Comparison of ENCODE assay signal across 8 mouse cellular contexts in genomic region chr12:104896640-104897039, GRCm38 (mm10). TPM values are rescaled to one million over a fixed set of nuclear protein-coding genes. Genes with fewer than 3 reads are reported as not detected.
DNase-seq lines count a peak whose midpoint lies in the region; ATAC-seq and TF ChIP-seq lines count a peak whose summit lies in the region.

No protein-coding gene starts in this region.

- no peak for TF ChIP-seq EP300 in liver, postnatal 0 days (IDR thresholded peaks at IDR 0.05; ENCODE audit: low read depth)

- H3K9ac ChIP-seq in liver, postnatal 0 days (replicated peaks), result no peak overlapping the region
- H3K9ac ChIP-seq in liver, embryonic 12.5 days, result no peak overlapping the region
- no peak overlapping the region for H3K9ac ChIP-seq in forebrain, embryonic 11.5 days (ENCODE audit: low read length)
- peak overlapping the region; percentile 53 for H3K9ac ChIP-seq in kidney, embryonic 16.5 days (replicated peaks; ENCODE audit: low read length)

- peaks cover 6% of the 10 kb centered on the region for H3K4me1 ChIP-seq in liver, postnatal 0 days (ENCODE audit: insufficient read depth)
- H3K4me1 ChIP-seq in liver, embryonic 12.5 days, result no peaks in the 10 kb centered on the region
- H3K4me1 ChIP-seq in forebrain, embryonic 11.5 days (replicated peaks; ENCODE audit: control insufficient read depth, insufficient read depth, low read length), result peaks cover 10% of the 10 kb centered on the region; the same call in 1 of the 2 replicates
- peaks cover 28% of the 10 kb centered on the region for H3K4me1 ChIP-seq in kidney, embryonic 16.5 days (ENCODE audit: insufficient read depth, low read length)

- H3K27ac ChIP-seq in liver, postnatal 0 days (ENCODE audit: low read depth), result no peak overlapping the region
- H3K27ac ChIP-seq in liver, embryonic 12.5 days, result no peak overlapping the region
- no peak overlapping the region for H3K27ac ChIP-seq in forebrain, embryonic 11.5 days (ENCODE audit: low read depth, low read length)
- H3K27ac ChIP-seq in kidney, embryonic 16.5 days (ENCODE audit: low read length), result peak overlapping the region; percentile 97

- no peaks in the 10 kb centered on the region for H3K27me3 ChIP-seq in liver, postnatal 0 days (ENCODE audit: insufficient read depth, low read length)
- H3K27me3 ChIP-seq in liver, embryonic 12.5 days (replicated peaks), result no peaks in the 10 kb centered on the region
- H3K27me3 ChIP-seq in forebrain, embryonic 11.5 days (ENCODE audit: control insufficient read depth, insufficient read depth, low read length), result no peaks in the 10 kb centered on the region
- no peaks in the 10 kb centered on the region for H3K27me3 ChIP-seq in kidney, embryonic 16.5 days (ENCODE audit: insufficient read depth, low read length)

- 60% methylated on average over 16 of the region's 16 CpGs for WGBS in liver, postnatal 0 days (ENCODE audit: insufficient replicate concordance)
- 67% methylated on average over 16 of the region's 16 CpGs for WGBS in liver, embryonic 12.5 days (ENCODE audit: insufficient replicate concordance)
- 56% methylated on average over 16 of the region's 16 CpGs for WGBS in forebrain, embryonic 11.5 days
- 46% methylated on average over 16 of the region's 16 CpGs for WGBS in kidney, embryonic 16.5 days

- TF ChIP-seq CTCF in liver, postnatal 0 days (IDR thresholded peaks at IDR 0.05; ENCODE audit: low read depth), result no peak

- peak; percentile 8; the same call in 1 of the 2 replicates for ATAC-seq in liver, postnatal 0 days
- ATAC-seq in liver, embryonic 12.5 days, result no peak
- peak; percentile 49 for ATAC-seq in forebrain, embryonic 11.5 days (replicated peaks; ENCODE audit: low FRiP score)
- peak; percentile 91 for ATAC-seq in kidney, embryonic 16.5 days (ENCODE audit: low FRiP score, low TSS enrichment)

- no peak overlapping the region for H3K4me2 ChIP-seq in liver, postnatal 0 days (ENCODE audit: low read depth, low read length)
- no peak overlapping the region for H3K4me2 ChIP-seq in liver, embryonic 12.5 days
- H3K4me2 ChIP-seq in forebrain, embryonic 11.5 days (ENCODE audit: low read depth, low read length, severe bottlenecking), result no peak overlapping the region
- no peak overlapping the region for H3K4me2 ChIP-seq in kidney, embryonic 16.5 days (replicated peaks; ENCODE audit: low read depth, low read length)

- H3K9me3 ChIP-seq in liver, postnatal 0 days (ENCODE audit: low read length), result no peaks in the 10 kb centered on the region; the same call in 1 of the 2 replicates
- H3K9me3 ChIP-seq in liver, embryonic 12.5 days (replicated peaks), result peaks cover 5% of the 10 kb centered on the region; the same call in 1 of the 2 replicates
- H3K9me3 ChIP-seq in forebrain, embryonic 11.5 days (ENCODE audit: control insufficient read depth, low read length), result no peaks in the 10 kb centered on the region
- H3K9me3 ChIP-seq in kidney, embryonic 16.5 days (ENCODE audit: low read length), result no peaks in the 10 kb centered on the region

- H3K4me3 ChIP-seq in liver, postnatal 0 days (ENCODE audit: low read depth, low read length), result no peak overlapping the region
- H3K4me3 ChIP-seq in liver, embryonic 12.5 days, result no peak overlapping the region
- H3K4me3 ChIP-seq in forebrain, embryonic 11.5 days (ENCODE audit: low read depth, low read length), result no peak overlapping the region
- H3K4me3 ChIP-seq in kidney, embryonic 16.5 days (ENCODE audit: low read length), result no peak overlapping the region

- DNase-seq in liver, postnatal 0 days, result no peak
- DNase-seq in forebrain, embryonic 11.5 days (ENCODE audit: low spot score), result no peak
- DNase-seq in lung, postnatal 36 days, result peak; percentile 33
- DNase-seq in B cell, adult 2 months, result no peak
- no peak for DNase-seq in T-cell, adult 2 months (ENCODE audit: low spot score)
- DNase-seq in right cerebral cortex, adult 2 months (ENCODE audit: low spot score in 2 of 2), result no peak

- no peaks in the 10 kb centered on the region for H3K36me3 ChIP-seq in liver, postnatal 0 days (replicated peaks; ENCODE audit: insufficient read depth, low read length)
- no peaks in the 10 kb centered on the region for H3K36me3 ChIP-seq in liver, embryonic 12.5 days
- H3K36me3 ChIP-seq in forebrain, embryonic 11.5 days (ENCODE audit: control insufficient read depth, insufficient read depth, low read length), result no peaks in the 10 kb centered on the region
- no peaks in the 10 kb centered on the region for H3K36me3 ChIP-seq in kidney, embryonic 16.5 days (ENCODE audit: insufficient read depth, low read length)

RNA-seq across cellular contexts. Expression of gene Clmn, which starts 31.8 kb away (rescaled TPM):
- polyA plus RNA-seq in liver, postnatal 0 days (2015; fragmentation: Nextera tagmentation; extraction: Ambion mirVana), result 1.9 and 2.5 TPM in 2 replicates
- polyA plus RNA-seq in liver, embryonic 12.5 days (2016; fragmentation: Nextera tagmentation; extraction: Ambion mirVana), result 0.37 and 0.38 TPM in 2 replicates
- polyA plus RNA-seq in forebrain, embryonic 11.5 days (2014; fragmentation: Nextera tagmentation; extraction: Ambion mirVana), result 2.8 and 3.2 TPM in 2 replicates
- polyA plus RNA-seq in kidney, embryonic 16.5 days (2015; fragmentation: Nextera tagmentation; extraction: Ambion mirVana), result 5.0 and 5.1 TPM in 2 replicates
